Mouse (Mus musculus): ENCODE data around the gene Xrcc5. TPM values are rescaled to one million over a fixed set of nuclear protein-coding genes. Genes with fewer than 3 reads are reported as not detected.
A peak's percentile ranks its signal among the peaks of the same experiment; 100 is the strongest.

Gene Xrcc5
- polyA plus RNA-seq, 1 experiment: 87.5 TPM

GRCm38 (mm10) chr1:72309744-72310424 lies 2.7 kb downstream of the Xrcc5 start:
- no peak overlapping the region for H3K4me3 ChIP-seq (ENCODE audit: low read depth, low read length)
- H3K27ac ChIP-seq (ENCODE audit: insufficient read depth, low read length): peak overlapping the region; percentile 55; the same call in 1 of the 2 replicates
- peaks cover 16% of the 10 kb centered on the region for H3K36me3 ChIP-seq (ENCODE audit: control insufficient read depth, insufficient read depth, low read length, poor library complexity, severe bottlenecking)
- TF ChIP-seq CTCF (IDR thresholded peaks at IDR 0.05; ENCODE audit: low read depth, low read length) (no peak), EP300 (IDR thresholded peaks at IDR 0.05; ENCODE audit: insufficient read depth, low read depth, low read length) (no peak), POLR2A (IDR thresholded peaks at IDR 0.05; ENCODE audit: insufficient read depth, low read length) (no peak)
- no peak overlapping the region for H3K9ac ChIP-seq (ENCODE audit: low read depth, poor library complexity, severe bottlenecking)
- H3K9me3 ChIP-seq (replicated peaks; ENCODE audit: control insufficient read depth, insufficient read depth, low read length, poor library complexity, severe bottlenecking): no peaks in the 10 kb centered on the region
- no peaks in the 10 kb centered on the region for H3K27me3 ChIP-seq (ENCODE audit: control insufficient read depth, insufficient read depth, low read length, poor library complexity, severe bottlenecking)
- no peaks in the 10 kb centered on the region for H3K4me1 ChIP-seq (ENCODE audit: control insufficient read depth, insufficient read depth, low read length)

DNA sequence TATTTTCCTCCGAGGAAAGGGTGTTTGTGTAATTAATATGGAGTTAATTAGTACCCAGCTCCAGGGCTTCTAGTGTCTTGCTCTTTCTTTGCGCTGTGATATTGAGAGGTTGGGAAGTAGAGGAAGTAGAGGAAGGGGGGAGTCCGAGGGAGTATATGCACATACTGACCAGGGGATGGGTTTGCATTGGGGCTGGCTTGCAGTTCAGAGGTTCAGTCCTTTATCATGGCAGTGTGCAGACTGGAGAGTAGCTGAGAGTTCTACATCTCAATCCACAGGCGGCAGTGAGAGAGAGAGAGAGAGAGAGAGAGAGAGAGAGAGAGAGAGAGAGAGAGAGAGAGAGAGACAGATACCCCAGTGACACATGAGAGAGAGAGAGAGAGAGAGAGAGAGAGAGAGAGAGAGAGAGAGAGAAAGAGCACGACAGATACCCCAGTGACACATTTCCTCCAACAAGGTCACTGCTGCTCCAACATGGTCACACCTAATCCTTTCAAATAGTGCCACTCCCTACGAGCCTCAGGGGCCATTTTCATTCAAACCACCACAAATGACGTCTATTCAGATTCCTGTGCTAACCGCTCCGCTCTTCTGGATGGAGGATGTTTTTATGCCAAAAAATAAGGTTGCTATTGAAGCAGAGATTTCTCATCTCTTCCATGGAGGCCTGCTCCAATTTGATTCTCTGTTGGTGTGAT lies 5.6 kb downstream of the Xrcc5 start:
- Histone ChIP-seq H3K4me3 (ENCODE audit: low read depth, low read length) (no peak overlapping the region), H3K27ac (ENCODE audit: insufficient read depth, low read length) (peak overlapping the region; percentile 98), H3K27me3 (ENCODE audit: control insufficient read depth, insufficient read depth, low read length, poor library complexity, severe bottlenecking) (no peaks in the 10 kb centered on the region), H3K9ac (ENCODE audit: low read depth, poor library complexity, severe bottlenecking) (peak overlapping the region; percentile 46; the same call in 1 of the 2 replicates), H3K9me3 (replicated peaks; ENCODE audit: control insufficient read depth, insufficient read depth, low read length, poor library complexity, severe bottlenecking) (no peaks in the 10 kb centered on the region), H3K4me1 (ENCODE audit: control insufficient read depth, insufficient read depth, low read length) (no peaks in the 10 kb centered on the region), H3K36me3 (ENCODE audit: control insufficient read depth, insufficient read depth, low read length, poor library complexity, severe bottlenecking) (peaks cover 36% of the 10 kb centered on the region)
- TF ChIP-seq POLR2A (IDR thresholded peaks at IDR 0.05; ENCODE audit: insufficient read depth, low read length) (no peak), CTCF (IDR thresholded peaks at IDR 0.05; ENCODE audit: low read depth, low read length) (no peak), EP300 (IDR thresholded peaks at IDR 0.05; ENCODE audit: insufficient read depth, low read depth, low read length) (no peak)

DNA sequence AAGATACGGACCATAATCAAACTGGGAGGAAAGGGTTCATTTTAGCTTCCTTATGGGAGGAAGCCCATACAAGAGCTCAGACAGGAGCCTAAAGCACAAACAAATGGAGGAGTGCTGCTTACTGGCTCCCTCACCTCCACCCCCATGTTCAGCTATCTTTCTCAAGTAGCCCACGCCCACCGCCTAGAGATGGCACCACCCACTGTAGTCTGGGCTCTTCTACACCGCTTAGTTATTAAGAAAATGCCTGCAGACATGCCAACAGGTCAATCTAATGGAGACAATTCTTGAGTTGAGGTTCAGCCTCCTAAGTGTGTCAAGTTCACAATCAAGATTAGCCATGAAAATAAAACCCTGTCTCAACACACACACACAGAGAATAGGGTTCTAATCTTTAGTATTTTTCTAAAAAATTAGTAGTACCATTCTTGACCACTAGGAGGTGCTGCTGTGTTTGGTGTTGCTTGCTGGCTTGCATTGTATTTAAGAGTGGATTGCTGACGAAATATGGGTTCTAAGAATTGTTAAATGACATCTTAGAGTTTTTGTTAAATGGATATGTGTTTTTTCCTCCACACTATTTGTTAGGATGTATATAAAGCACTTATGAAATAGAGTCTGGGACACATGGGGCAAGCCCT lies 6.3 kb downstream of the Xrcc5 start:
- Histone ChIP-seq H3K36me3 (ENCODE audit: control insufficient read depth, insufficient read depth, low read length, poor library complexity, severe bottlenecking) (peaks cover 38% of the 10 kb centered on the region), H3K4me1 (ENCODE audit: control insufficient read depth, insufficient read depth, low read length) (no peaks in the 10 kb centered on the region), H3K9me3 (replicated peaks; ENCODE audit: control insufficient read depth, insufficient read depth, low read length, poor library complexity, severe bottlenecking) (no peaks in the 10 kb centered on the region), H3K4me3 (ENCODE audit: low read depth, low read length) (no peak overlapping the region), H3K27me3 (ENCODE audit: control insufficient read depth, insufficient read depth, low read length, poor library complexity, severe bottlenecking) (no peaks in the 10 kb centered on the region), H3K27ac (ENCODE audit: insufficient read depth, low read length) (peak overlapping the region; percentile 98), H3K9ac (ENCODE audit: low read depth, poor library complexity, severe bottlenecking) (peak overlapping the region; percentile 18)
- no peak for TF ChIP-seq POLR2A (IDR thresholded peaks at IDR 0.05; ENCODE audit: insufficient read depth, low read length)
- no peak for TF ChIP-seq EP300 (IDR thresholded peaks at IDR 0.05; ENCODE audit: insufficient read depth, low read depth, low read length)
- peak; percentile 8 for TF ChIP-seq CTCF (IDR thresholded peaks at IDR 0.05; ENCODE audit: low read depth, low read length)

GRCm38 (mm10) chr1:72315447-72315846 lies 8.2 kb downstream of the Xrcc5 start:
- Histone ChIP-seq H3K9ac (ENCODE audit: low read depth, poor library complexity, severe bottlenecking) (no peak overlapping the region), H3K27ac (ENCODE audit: insufficient read depth, low read length) (no peak overlapping the region), H3K9me3 (replicated peaks; ENCODE audit: control insufficient read depth, insufficient read depth, low read length, poor library complexity, severe bottlenecking) (no peaks in the 10 kb centered on the region), H3K27me3 (ENCODE audit: control insufficient read depth, insufficient read depth, low read length, poor library complexity, severe bottlenecking) (no peaks in the 10 kb centered on the region), H3K4me1 (ENCODE audit: control insufficient read depth, insufficient read depth, low read length) (no peaks in the 10 kb centered on the region), H3K4me3 (ENCODE audit: low read depth, low read length) (no peak overlapping the region), H3K36me3 (ENCODE audit: control insufficient read depth, insufficient read depth, low read length, poor library complexity, severe bottlenecking) (peaks cover 52% of the 10 kb centered on the region)
- TF ChIP-seq POLR2A (IDR thresholded peaks at IDR 0.05; ENCODE audit: insufficient read depth, low read length) (no peak), CTCF (IDR thresholded peaks at IDR 0.05; ENCODE audit: low read depth, low read length) (no peak), EP300 (IDR thresholded peaks at IDR 0.05; ENCODE audit: insufficient read depth, low read depth, low read length) (no peak)

DNA sequence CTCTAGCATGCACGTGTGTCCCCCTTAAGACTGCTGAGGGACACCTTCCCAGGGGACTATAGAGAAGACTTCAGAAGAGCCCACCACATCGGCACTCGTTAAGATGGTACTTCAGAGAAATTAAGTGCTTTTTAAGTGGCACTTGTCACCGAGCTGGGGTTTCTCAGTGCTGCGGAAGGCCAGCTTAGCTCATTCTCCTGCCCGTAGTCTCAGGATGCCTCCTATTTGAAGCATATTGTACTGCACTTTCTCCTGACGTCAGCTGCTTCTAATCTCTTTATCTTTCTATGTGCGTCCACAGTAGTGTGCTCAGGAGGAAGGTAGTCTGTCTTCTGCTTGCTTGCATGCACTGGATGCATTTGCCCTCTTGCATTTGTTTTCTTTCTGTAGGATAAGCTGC lies 9.2 kb downstream of the Xrcc5 start:
- no peaks in the 10 kb centered on the region for H3K4me1 ChIP-seq (ENCODE audit: control insufficient read depth, insufficient read depth, low read length)
- TF ChIP-seq CTCF (IDR thresholded peaks at IDR 0.05; ENCODE audit: low read depth, low read length): no peak
- no peak for TF ChIP-seq EP300 (IDR thresholded peaks at IDR 0.05; ENCODE audit: insufficient read depth, low read depth, low read length)
- TF ChIP-seq POLR2A (IDR thresholded peaks at IDR 0.05; ENCODE audit: insufficient read depth, low read length): no peak
- H3K27ac ChIP-seq (ENCODE audit: insufficient read depth, low read length): no peak overlapping the region
- H3K9me3 ChIP-seq (replicated peaks; ENCODE audit: control insufficient read depth, insufficient read depth, low read length, poor library complexity, severe bottlenecking): no peaks in the 10 kb centered on the region
- no peaks in the 10 kb centered on the region for H3K27me3 ChIP-seq (ENCODE audit: control insufficient read depth, insufficient read depth, low read length, poor library complexity, severe bottlenecking)
- H3K9ac ChIP-seq (ENCODE audit: low read depth, poor library complexity, severe bottlenecking): no peak overlapping the region
- no peak overlapping the region for H3K4me3 ChIP-seq (ENCODE audit: low read depth, low read length)
- H3K36me3 ChIP-seq (ENCODE audit: control insufficient read depth, insufficient read depth, low read length, poor library complexity, severe bottlenecking): peaks cover 57% of the 10 kb centered on the region
